Mouse (Mus musculus): ENCODE results near the gene Stk32b.

- no peak for TF ChIP-seq CTCF (IDR thresholded peaks at IDR 0.05; ENCODE audit: insufficient read depth, low read length)
- no peak for TF ChIP-seq POLR2A (IDR thresholded peaks at IDR 0.05; ENCODE audit: borderline replicate concordance, extremely low read depth, low read depth, low read length)
Observed at GRCm38 (mm10) chr5:37457831-37458230, 259.1 kb downstream of the Stk32b start.
